Mouse (Mus musculus) midbrain, embryonic 13.5 days (tissue): Measurements from ENCODE around the gene Tex48. TPM values are rescaled to one million over a fixed set of nuclear protein-coding genes. Genes with fewer than 3 reads are reported as not detected.
A peak's percentile ranks its signal among the peaks of the same experiment; 100 is the strongest.

ENCODE experiments used
- ATAC-seq: fragments of 200-750 bp; cut with Nextera tagmentation; 2 replicates; pipeline ENCODE4 v1.8.0; 2017; ENCODE audit warnings: mild to moderate bottlenecking, moderate TSS enrichment, moderate library complexity
- H3K27ac ChIP-seq: fragments of 300-500 bp; sonication (generic); 2 replicates; pipeline ENCODE4 v1.5.1; 2015; ENCODE audit warnings: inconsistent platforms, mild to moderate bottlenecking, moderate library complexity
- H3K27me3 ChIP-seq: fragments of 300-500 bp; sonication (generic); 2 replicates; pipeline ENCODE4 v1.6.1; 2015; ENCODE audit warnings: mild to moderate bottlenecking, inconsistent platforms
- H3K36me3 ChIP-seq: fragments of 300-500 bp; sonication (generic); 2 replicates; pipeline ENCODE4 v1.6.1; 2015; ENCODE audit warnings: mild to moderate bottlenecking, inconsistent platforms
- H3K4me1 ChIP-seq: fragments of 300-500 bp; sonication (generic); replicated peaks from 2 replicates; pipeline ENCODE4 v1.6.1; 2015; ENCODE audit warnings: inconsistent platforms
- H3K4me2 ChIP-seq: fragments of 300-500 bp; sonication (generic); replicated peaks from 2 replicates; pipeline ENCODE4 v1.6.1; 2015; ENCODE audit warnings: moderate library complexity, mild to moderate bottlenecking, inconsistent platforms
- H3K4me3 ChIP-seq: fragments of 300-500 bp; sonication (generic); replicated peaks from 2 replicates; pipeline ENCODE4 v1.5.1; 2015; ENCODE audit warnings: mild to moderate bottlenecking, inconsistent platforms
- H3K9ac ChIP-seq: fragments of 300-500 bp; sonication (generic); replicated peaks from 2 replicates; pipeline ENCODE4 v1.6.1; 2015; ENCODE audit warnings: mild to moderate bottlenecking, inconsistent platforms
- H3K9me3 ChIP-seq: fragments of 300-500 bp; sonication (generic); 2 replicates; pipeline ENCODE4 v1.6.1; 2016; ENCODE audit warnings: mild to moderate bottlenecking, inconsistent platforms
- WGBS: fragments of 180-500 bp; shearing (Covaris S2); methylation state at CpG from one replicate; pipeline ENCODE4 v1.1.7; 2015; 5-methylcytosine and 5-hydroxymethylcytosine counted together
- polyA plus RNA-seq: library from polyadenylated mRNA; unstranded; fragments of >200 nt; fragmentation: Nextera tagmentation; extraction: Ambion mirVana; gene quantifications from 2 replicates; pipeline ENCODE4 v1.2.1, GENCODE M21; 2015

The Tex48 gene
- polyA plus RNA-seq, 1 experiment from 2014 or later: not detected

DNA sequence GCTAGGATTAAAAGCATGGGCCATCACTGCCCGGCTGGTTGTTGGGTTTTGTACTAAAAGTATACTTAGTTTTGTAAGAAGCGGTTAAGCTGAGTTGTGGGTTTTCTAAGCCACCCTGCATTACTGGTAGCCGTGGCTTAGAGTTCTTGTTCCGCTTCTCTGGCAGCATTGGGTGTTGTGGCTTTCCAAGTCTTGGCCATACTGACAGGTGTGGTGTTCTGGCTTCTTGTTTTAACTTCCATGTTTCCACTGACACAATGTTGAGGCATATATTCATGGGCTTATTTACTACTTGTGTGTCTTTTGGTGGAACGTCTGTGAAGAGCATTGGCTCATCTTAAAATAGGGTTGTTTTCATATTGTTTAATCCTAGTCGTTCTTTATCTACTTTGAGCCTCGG lies 32.2 kb downstream of the Tex48 start:
- H3K4me2 ChIP-seq: no peak overlapping the region
- no peak for ATAC-seq
- no peaks in the 10 kb centered on the region for H3K27me3 ChIP-seq
- no peaks in the 10 kb centered on the region for H3K9me3 ChIP-seq
- H3K4me3 ChIP-seq: no peak overlapping the region
- no peak overlapping the region for H3K27ac ChIP-seq
- no peaks in the 10 kb centered on the region for H3K36me3 ChIP-seq
- H3K9ac ChIP-seq: no peak overlapping the region
- 0 out of 2 replicates have a peak, but pooled peaks cover 4% of the 10 kb centered on the region for H3K4me1 ChIP-seq
- WGBS: 89% methylated on average over 7 of the region's 7 CpGs

GRCm38 (mm10) chr4:63586240-63586639 lies 36.0 kb downstream of the Tex48 start:
- no peak overlapping the region for H3K9ac ChIP-seq
- ATAC-seq: no peak
- H3K4me2 ChIP-seq: no peak overlapping the region
- no peaks in the 10 kb centered on the region for H3K9me3 ChIP-seq
- no peak overlapping the region for H3K27ac ChIP-seq
- H3K27me3 ChIP-seq: no peaks in the 10 kb centered on the region
- 0 out of 2 replicates have a peak, but pooled peaks cover 2% of the 10 kb centered on the region for H3K4me1 ChIP-seq
- 72% methylated on average over 2 of the region's 2 CpGs for WGBS
- no peaks in the 10 kb centered on the region for H3K36me3 ChIP-seq
- H3K4me3 ChIP-seq: no peak overlapping the region

DNA sequence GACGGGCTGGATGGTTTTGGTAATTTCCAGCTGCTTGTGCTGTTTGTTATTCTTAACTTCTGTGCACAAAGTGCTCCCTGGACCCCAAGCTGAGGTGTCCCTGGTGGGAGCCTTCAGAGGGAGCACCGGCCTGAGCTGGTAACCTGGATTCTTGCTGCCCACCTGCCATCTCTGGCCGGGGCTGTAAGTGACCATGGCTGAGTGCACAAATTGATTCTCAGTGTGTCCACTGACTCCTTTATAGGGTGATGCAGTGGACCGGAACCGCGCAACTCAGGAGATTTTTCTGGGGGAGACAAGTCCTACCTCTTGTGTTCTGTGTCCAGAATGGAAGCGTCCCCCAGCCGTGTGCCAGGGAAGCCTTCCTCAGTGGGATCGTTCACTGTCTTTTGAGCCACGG lies 37.0 kb downstream of the Tex48 start:
- Histone ChIP-seq H3K27me3 (no peaks in the 10 kb centered on the region), H3K4me2 (no peak overlapping the region), H3K9me3 (no peaks in the 10 kb centered on the region), H3K36me3 (no peaks in the 10 kb centered on the region), H3K4me3 (no peak overlapping the region), H3K27ac (no peak overlapping the region), H3K4me1 (peaks cover 2% of the 10 kb centered on the region), H3K9ac (no peak overlapping the region)
- WGBS: 78% methylated on average over 10 of the region's 10 CpGs
- no peak for ATAC-seq

- no peak overlapping the region for H3K4me3 ChIP-seq
- ATAC-seq: no peak
- H3K27ac ChIP-seq: no peak overlapping the region
- H3K27me3 ChIP-seq: no peaks in the 10 kb centered on the region
- H3K9me3 ChIP-seq: no peaks in the 10 kb centered on the region
- WGBS: 68% methylated on average over 5 of the region's 5 CpGs
- H3K4me1 ChIP-seq: peaks cover 9% of the 10 kb centered on the region
- H3K36me3 ChIP-seq: no peaks in the 10 kb centered on the region
- no peak overlapping the region for H3K9ac ChIP-seq
- no peak overlapping the region for H3K4me2 ChIP-seq
These were observed 39.6 kb downstream of the Tex48 start for GRCm38 (mm10) chr4:63582580-63582979.

DNA sequence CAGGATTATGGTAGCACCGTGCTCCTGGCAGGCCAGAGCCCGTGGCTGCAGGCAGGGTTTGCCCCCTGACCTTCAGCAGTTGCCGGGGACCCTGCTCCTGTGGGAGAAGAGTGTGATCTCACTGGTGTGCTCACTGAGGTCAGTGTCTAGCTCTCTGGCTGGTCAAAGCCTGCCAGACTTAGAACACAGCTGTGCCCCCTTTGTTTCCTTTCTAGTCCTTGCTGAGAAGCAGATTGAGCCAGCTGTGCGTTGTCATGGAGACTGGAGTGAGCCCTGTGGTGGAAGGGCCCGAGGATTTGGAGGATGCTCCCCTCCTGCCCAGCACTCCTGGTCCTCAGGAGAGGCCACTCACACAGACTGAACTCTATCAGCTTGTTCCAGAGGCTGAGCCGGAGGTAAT lies 42.1 kb downstream of the Tex48 start:
- no peaks in the 10 kb centered on the region for H3K9me3 ChIP-seq
- H3K27ac ChIP-seq: peak overlapping the region; percentile 45; the same call in 1 of the 2 replicates
- H3K4me2 ChIP-seq: no peak overlapping the region
- H3K9ac ChIP-seq: 0 out of 2 replicates have a peak overlapping the region, but pooled peaks have one; percentile 4
- no peak overlapping the region for H3K4me3 ChIP-seq
- H3K36me3 ChIP-seq: no peaks in the 10 kb centered on the region
- peak; percentile 88 for ATAC-seq
- H3K4me1 ChIP-seq: peaks cover 9% of the 10 kb centered on the region
- 12% methylated on average over 6 of the region's 6 CpGs for WGBS
- H3K27me3 ChIP-seq: no peaks in the 10 kb centered on the region

DNA sequence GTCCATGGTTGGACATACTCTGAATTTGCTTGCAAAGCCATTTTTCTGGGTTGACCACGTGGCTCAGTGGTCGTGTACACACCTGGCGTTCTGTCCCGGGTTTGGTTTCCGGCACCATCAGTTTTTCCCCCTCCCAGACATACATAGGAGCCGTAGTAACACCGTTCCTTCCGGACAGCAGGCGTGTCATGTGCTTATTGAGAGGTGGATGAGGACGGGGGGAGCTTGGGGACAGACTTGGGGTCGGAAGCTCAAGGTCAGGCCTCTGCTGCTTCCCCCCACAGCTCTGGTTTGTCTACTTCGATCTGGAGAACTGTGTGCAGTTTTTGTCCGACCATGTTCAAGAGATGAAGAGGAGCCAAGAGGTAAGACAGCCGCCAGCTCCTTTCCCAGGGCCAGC lies 42.6 kb downstream of the Tex48 start:
- no peaks in the 10 kb centered on the region for H3K27me3 ChIP-seq
- peak; percentile 41 for ATAC-seq

GRCm38 (mm10) chr4:63572621-63573020 lies 49.6 kb downstream of the Tex48 start:
- WGBS: 95% methylated on average over 5 of the region's 5 CpGs
- no peak overlapping the region for H3K4me2 ChIP-seq
- peaks cover 13% of the 10 kb centered on the region for H3K4me1 ChIP-seq
- H3K4me3 ChIP-seq: no peak overlapping the region
- H3K9ac ChIP-seq: no peak overlapping the region
- H3K36me3 ChIP-seq: no peaks in the 10 kb centered on the region
- no peaks in the 10 kb centered on the region for H3K27me3 ChIP-seq
- H3K9me3 ChIP-seq: no peaks in the 10 kb centered on the region
- ATAC-seq: no peak
- H3K27ac ChIP-seq: no peak overlapping the region

More for the DNA sequence above, 42.6 kb downstream of the Tex48 start:
- Histone ChIP-seq H3K9ac (0 out of 2 replicates have a peak overlapping the region, but pooled peaks have one; percentile 4), H3K27ac (peak overlapping the region; percentile 45; the same call in 1 of the 2 replicates), H3K36me3 (no peaks in the 10 kb centered on the region), H3K9me3 (no peaks in the 10 kb centered on the region), H3K4me1 (peaks cover 9% of the 10 kb centered on the region), H3K4me3 (no peak overlapping the region), H3K4me2 (no peak overlapping the region)
- 70% methylated on average over 14 of the region's 14 CpGs for WGBS

- H3K4me2 ChIP-seq: no peak overlapping the region
- H3K4me1 ChIP-seq: peaks cover 13% of the 10 kb centered on the region
- H3K4me3 ChIP-seq: no peak overlapping the region
- peak overlapping the region; percentile 7; the same call in 1 of the 2 replicates for H3K27ac ChIP-seq
- H3K9me3 ChIP-seq: no peaks in the 10 kb centered on the region
- ATAC-seq: 0 out of 2 replicates have a peak, but pooled peaks have one; percentile 18
- WGBS: 20% methylated on average over 7 of the region's 7 CpGs
- H3K27me3 ChIP-seq: no peaks in the 10 kb centered on the region
- no peaks in the 10 kb centered on the region for H3K36me3 ChIP-seq
- 0 out of 2 replicates have a peak overlapping the region, but pooled peaks have one; percentile 10 for H3K9ac ChIP-seq
These were observed 51.9 kb downstream of the Tex48 start for GRCm38 (mm10) chr4:63570208-63570781.

- H3K27me3 ChIP-seq: no peaks in the 10 kb centered on the region
- H3K27ac ChIP-seq: no peak overlapping the region
- no peak overlapping the region for H3K9ac ChIP-seq
- peaks cover 13% of the 10 kb centered on the region for H3K4me1 ChIP-seq
- no peak overlapping the region for H3K4me2 ChIP-seq
- no peak overlapping the region for H3K4me3 ChIP-seq
- H3K9me3 ChIP-seq: no peaks in the 10 kb centered on the region
- no peaks in the 10 kb centered on the region for H3K36me3 ChIP-seq
- ATAC-seq: no peak
- WGBS: 81% methylated on average over 8 of the region's 8 CpGs
These were observed 52.9 kb downstream of the Tex48 start for GRCm38 (mm10) chr4:63569322-63569721.

GRCm38 (mm10) chr4:63567712-63568390 lies 54.4 kb downstream of the Tex48 start:
- peaks cover 13% of the 10 kb centered on the region for H3K4me1 ChIP-seq
- no peak overlapping the region for H3K4me2 ChIP-seq
- no peak overlapping the region for H3K27ac ChIP-seq
- no peaks in the 10 kb centered on the region for H3K27me3 ChIP-seq
- no peak overlapping the region for H3K9ac ChIP-seq
- ATAC-seq: no peak
- H3K4me3 ChIP-seq: no peak overlapping the region
- no peaks in the 10 kb centered on the region for H3K36me3 ChIP-seq
- 90% methylated on average over 10 of the region's 10 CpGs for WGBS
- no peaks in the 10 kb centered on the region for H3K9me3 ChIP-seq

- Histone ChIP-seq H3K4me2 (no peak overlapping the region), H3K4me3 (no peak overlapping the region), H3K9ac (no peak overlapping the region), H3K27me3 (0 out of 2 replicates have a peak, but pooled peaks cover 6% of the 10 kb centered on the region), H3K27ac (no peak overlapping the region), H3K36me3 (no peaks in the 10 kb centered on the region), H3K9me3 (no peaks in the 10 kb centered on the region), H3K4me1 (peaks cover 18% of the 10 kb centered on the region)
- ATAC-seq: no peak
- 84% methylated on average over 4 of the region's 4 CpGs for WGBS
These were observed 59.5 kb downstream of the Tex48 start for GRCm38 (mm10) chr4:63562742-63563141.

DNA sequence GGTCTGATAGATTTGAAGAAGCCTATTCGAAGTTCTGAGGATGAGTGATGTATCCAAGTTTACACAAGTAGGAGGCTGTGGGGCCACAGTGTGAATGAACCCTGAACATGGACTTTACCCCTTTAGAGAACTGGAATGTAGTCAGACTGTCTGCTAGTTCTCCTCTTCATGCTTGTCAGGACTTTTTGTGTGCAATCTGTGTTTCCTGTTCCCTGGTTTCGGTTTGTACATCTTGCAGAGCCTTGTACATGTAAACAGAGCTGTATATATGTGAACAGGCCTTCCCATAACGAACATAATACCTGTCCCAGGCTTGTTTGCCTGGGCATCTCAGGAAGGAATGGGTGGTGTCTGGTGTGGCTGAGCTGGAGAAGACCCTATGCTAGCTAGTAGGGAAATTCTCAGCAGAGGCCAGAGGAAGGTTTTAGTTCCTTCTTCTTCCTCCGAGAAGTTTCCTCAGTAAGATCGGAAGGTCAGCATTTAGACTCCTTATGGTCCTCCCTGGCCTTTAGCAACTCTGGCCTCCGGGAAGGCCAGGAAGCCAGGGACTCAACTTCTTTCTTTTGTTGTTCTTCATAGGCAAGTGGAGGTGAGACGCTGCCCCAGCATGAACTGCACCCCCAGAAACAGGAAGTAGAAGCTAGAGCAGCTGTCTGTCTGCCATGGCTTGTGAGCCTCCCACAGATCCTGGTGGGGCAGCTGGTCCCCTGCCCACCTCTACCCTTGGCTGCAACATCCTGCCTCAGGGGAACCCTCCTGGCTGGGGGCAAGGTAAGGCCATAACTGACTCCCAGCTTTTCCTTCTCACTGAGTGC lies 60.2 kb downstream of the Tex48 start:
- Histone ChIP-seq H3K27ac (no peak overlapping the region), H3K36me3 (no peaks in the 10 kb centered on the region), H3K4me1 (peaks cover 25% of the 10 kb centered on the region), H3K27me3 (0 out of 2 replicates have a peak, but pooled peaks cover 9% of the 10 kb centered on the region), H3K9ac (no peak overlapping the region), H3K9me3 (no peaks in the 10 kb centered on the region), H3K4me2 (no peak overlapping the region), H3K4me3 (no peak overlapping the region)
- ATAC-seq: no peak
- WGBS: 87% methylated on average over 7 of the region's 7 CpGs
